Mouse (Mus musculus): ENCODE measurements around the gene Gmds. TPM values are rescaled to one million over a fixed set of nuclear protein-coding genes. Genes with fewer than 3 reads are reported as not detected.

Gene Gmds
- total and polyA plus RNA-seq, 2 experiments: 3.2 to 3.5 TPM

DNA sequence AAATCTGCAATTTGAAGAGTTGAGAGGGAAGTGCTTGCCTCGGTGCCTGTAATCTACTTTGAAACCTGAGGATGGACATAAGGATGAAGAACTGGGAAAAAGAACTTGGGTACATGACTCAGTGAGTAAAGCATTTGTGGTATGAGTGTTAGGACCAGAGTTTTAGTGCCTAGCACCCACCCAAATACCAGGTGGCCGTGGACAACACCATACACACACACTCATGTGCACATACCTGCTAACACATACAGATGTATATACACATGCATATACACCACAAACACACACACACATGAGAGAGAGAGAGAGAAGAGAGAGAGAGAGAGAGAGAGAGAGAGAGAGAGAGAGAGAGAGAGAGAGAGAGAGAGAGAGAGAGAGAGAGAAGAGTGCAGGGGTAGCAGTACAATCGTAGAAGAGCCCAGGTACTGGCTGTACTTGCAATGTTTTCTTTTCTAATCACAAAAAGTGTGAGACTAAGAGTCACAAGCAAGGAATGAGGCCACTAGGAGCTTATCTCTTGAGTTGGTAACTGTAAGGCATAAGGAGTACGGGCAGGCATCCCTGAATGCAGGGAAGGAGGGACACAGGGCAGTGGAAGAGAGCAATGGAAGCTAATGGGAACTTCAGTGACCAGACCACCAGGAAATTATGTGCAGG is 33.5 kb upstream of the Gmds start:
- H3K4me3 ChIP-seq (ENCODE audit: insufficient read depth, low read depth, low read length): no peak overlapping the region
- no peaks in the 10 kb centered on the region for H3K4me1 ChIP-seq (ENCODE audit: control insufficient read depth, insufficient read depth, low read length)
- 83% methylated on average over 4 of the region's 4 CpGs for WGBS
- H3K27me3 ChIP-seq (ENCODE audit: control insufficient read depth, insufficient read depth, low read length): no peaks in the 10 kb centered on the region
- H3K36me3 ChIP-seq (ENCODE audit: control insufficient read depth, insufficient read depth, low read length): no peaks in the 10 kb centered on the region
- H3K79me2 ChIP-seq (ENCODE audit: control insufficient read depth, insufficient read depth, low read length): no peaks in the 10 kb centered on the region
- no peak for DNase-seq (ENCODE audit: extremely low read depth, low read depth, low spot score)
- no peak overlapping the region for H3K27ac ChIP-seq (replicated peaks; ENCODE audit: insufficient read depth, low read depth, low read length)
- TF ChIP-seq CTCF (IDR thresholded peaks at IDR 0.05; ENCODE audit: low read depth, low read length): no peak
- no peak for TF ChIP-seq POLR2A (IDR thresholded peaks at IDR 0.05; ENCODE audit: extremely low read depth, insufficient read depth, low read length)
- H3K9ac ChIP-seq (ENCODE audit: low read depth, low read length): no peak overlapping the region

DNA sequence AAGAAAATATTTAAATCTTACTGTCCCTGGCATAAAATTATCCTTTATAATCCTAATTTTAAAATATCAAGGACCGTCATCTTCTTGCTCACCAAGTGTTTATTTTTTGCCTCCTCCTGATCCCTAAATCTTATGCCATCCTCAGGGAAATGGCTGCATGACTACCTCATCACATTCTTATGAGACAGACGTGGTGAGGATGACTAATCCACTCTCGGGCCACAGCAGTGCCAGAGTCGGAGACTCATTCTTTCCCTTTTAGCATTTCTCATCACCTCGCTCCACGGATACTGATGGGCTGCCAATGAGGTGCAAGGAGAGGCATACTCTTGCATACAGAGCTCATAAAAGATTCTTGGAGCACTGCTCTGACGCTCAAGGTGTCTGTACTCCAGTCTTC is 32.2 kb upstream of the Gmds start:
- WGBS: 86% methylated on average over 7 of the region's 7 CpGs
- Histone ChIP-seq H3K27ac (replicated peaks; ENCODE audit: insufficient read depth, low read depth, low read length) (no peak overlapping the region), H3K27me3 (ENCODE audit: control insufficient read depth, insufficient read depth, low read length) (no peaks in the 10 kb centered on the region), H3K4me3 (ENCODE audit: insufficient read depth, low read depth, low read length) (no peak overlapping the region), H3K36me3 (ENCODE audit: control insufficient read depth, insufficient read depth, low read length) (no peaks in the 10 kb centered on the region), H3K4me1 (ENCODE audit: control insufficient read depth, insufficient read depth, low read length) (no peaks in the 10 kb centered on the region), H3K79me2 (ENCODE audit: control insufficient read depth, insufficient read depth, low read length) (no peaks in the 10 kb centered on the region), H3K9ac (ENCODE audit: low read depth, low read length) (no peak overlapping the region)
- no peak for DNase-seq (ENCODE audit: extremely low read depth, low read depth, low spot score)
- TF ChIP-seq CTCF (IDR thresholded peaks at IDR 0.05; ENCODE audit: low read depth, low read length) (no peak), POLR2A (IDR thresholded peaks at IDR 0.05; ENCODE audit: extremely low read depth, insufficient read depth, low read length) (no peak)

DNA sequence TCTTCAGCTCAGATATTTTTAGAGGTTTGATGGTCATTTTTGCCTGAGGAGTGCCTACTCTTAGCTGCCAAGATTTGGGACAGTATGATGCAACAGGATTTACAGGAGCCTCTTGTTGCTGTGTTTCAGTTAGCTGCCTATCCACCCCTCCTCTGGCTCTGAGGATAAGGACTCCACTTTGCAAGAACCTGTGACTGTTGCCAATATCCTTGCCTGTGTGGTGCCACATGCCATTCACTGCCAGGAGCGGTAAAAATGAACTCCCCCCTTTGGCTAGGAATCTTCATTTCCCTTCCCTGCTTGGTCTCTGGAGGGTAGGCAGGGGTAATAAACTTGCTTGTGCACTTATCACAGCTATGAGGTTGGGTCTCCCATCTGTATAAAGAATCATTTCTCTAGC is 31.6 kb upstream of the Gmds start:
- no peak for TF ChIP-seq POLR2A (IDR thresholded peaks at IDR 0.05; ENCODE audit: extremely low read depth, insufficient read depth, low read length)
- no peak for TF ChIP-seq CTCF (IDR thresholded peaks at IDR 0.05; ENCODE audit: low read depth, low read length)
- Histone ChIP-seq H3K27me3 (ENCODE audit: control insufficient read depth, insufficient read depth, low read length) (no peaks in the 10 kb centered on the region), H3K36me3 (ENCODE audit: control insufficient read depth, insufficient read depth, low read length) (no peaks in the 10 kb centered on the region), H3K9ac (ENCODE audit: low read depth, low read length) (no peak overlapping the region), H3K27ac (replicated peaks; ENCODE audit: insufficient read depth, low read depth, low read length) (no peak overlapping the region), H3K4me1 (ENCODE audit: control insufficient read depth, insufficient read depth, low read length) (no peaks in the 10 kb centered on the region), H3K4me3 (ENCODE audit: insufficient read depth, low read depth, low read length) (no peak overlapping the region), H3K79me2 (ENCODE audit: control insufficient read depth, insufficient read depth, low read length) (no peaks in the 10 kb centered on the region)
- WGBS: 94% methylated on average over 1 of the region's 1 CpGs
- no peak for DNase-seq (ENCODE audit: extremely low read depth, low read depth, low spot score)

DNA sequence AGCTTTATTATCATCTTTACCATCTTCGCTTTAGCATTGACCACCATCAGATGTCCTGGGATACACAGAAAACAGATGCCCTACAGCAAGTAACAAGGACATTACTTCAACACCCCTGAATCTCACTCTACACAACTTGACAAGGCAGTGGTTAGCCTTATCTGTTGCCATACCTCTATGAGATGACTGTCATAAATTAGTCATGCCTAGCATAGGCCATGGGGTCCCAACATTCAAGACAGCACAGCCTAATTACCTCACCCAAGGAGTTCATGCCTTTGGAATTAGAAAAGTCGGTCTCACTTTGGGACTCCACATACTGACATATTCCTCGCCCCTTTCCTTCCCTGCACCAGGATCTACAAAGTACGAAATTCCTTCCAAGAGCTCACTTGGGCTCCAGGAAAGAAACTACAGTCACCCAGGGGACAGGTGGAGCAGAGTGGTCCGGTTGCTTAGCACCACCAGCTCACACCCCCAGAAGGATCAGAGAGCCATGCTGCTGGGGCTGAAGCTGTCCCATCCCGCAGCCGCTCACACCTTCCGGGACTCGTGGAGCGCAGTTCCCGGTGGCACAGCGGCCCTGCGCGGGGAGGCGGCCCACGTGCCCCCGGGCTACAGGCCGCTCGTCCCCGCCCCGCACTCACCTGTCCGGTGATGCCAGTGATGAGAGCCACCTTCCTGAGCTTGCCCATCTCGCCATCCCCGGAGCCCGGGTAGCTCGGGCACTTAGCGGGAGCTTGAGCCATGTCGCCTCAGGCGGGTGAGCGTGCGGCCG is 616 bp downstream of the Gmds start:
- DNase-seq (ENCODE audit: extremely low read depth, low read depth, low spot score): peak; percentile 4
- H3K4me3 ChIP-seq (ENCODE audit: insufficient read depth, low read depth, low read length): peak overlapping the region; percentile 94
- peaks cover 3% of the 10 kb centered on the region; the same call in 1 of the 2 replicates for H3K79me2 ChIP-seq (ENCODE audit: control insufficient read depth, insufficient read depth, low read length)
- H3K27me3 ChIP-seq (ENCODE audit: control insufficient read depth, insufficient read depth, low read length): no peaks in the 10 kb centered on the region; the same call in 1 of the 2 replicates
- H3K36me3 ChIP-seq (ENCODE audit: control insufficient read depth, insufficient read depth, low read length): no peaks in the 10 kb centered on the region
- no peak overlapping the region for H3K27ac ChIP-seq (replicated peaks; ENCODE audit: insufficient read depth, low read depth, low read length)
- peaks cover 7% of the 10 kb centered on the region; the same call in 1 of the 2 replicates for H3K4me1 ChIP-seq (ENCODE audit: control insufficient read depth, insufficient read depth, low read length)
- no peak for TF ChIP-seq POLR2A (IDR thresholded peaks at IDR 0.05; ENCODE audit: extremely low read depth, insufficient read depth, low read length)
- TF ChIP-seq CTCF (IDR thresholded peaks at IDR 0.05; ENCODE audit: low read depth, low read length): no peak
- WGBS: 7% methylated on average over 32 of the region's 32 CpGs
- peak overlapping the region; percentile 84 for H3K9ac ChIP-seq (ENCODE audit: low read depth, low read length)

DNA sequence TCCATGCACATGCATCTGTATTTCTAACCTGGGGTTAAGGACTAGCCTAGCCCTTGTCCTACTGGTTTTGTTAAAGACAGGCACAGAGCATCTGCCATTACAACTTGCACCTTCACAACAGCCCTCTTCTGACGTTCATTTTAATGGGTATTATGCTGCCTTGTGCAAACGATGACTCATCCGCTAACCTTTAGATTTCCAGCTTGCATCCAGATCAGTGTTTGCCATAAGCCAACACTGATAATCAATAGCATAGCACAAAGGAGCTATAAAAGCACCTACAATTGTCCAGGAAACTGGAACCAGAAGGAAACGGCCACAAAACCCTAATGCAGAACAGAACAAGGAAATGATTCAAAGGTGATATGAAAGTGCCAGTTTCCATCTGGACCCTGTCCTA is 20.2 kb downstream of the Gmds start:
- H3K4me3 ChIP-seq (ENCODE audit: insufficient read depth, low read depth, low read length): no peak overlapping the region
- no peaks in the 10 kb centered on the region for H3K27me3 ChIP-seq (ENCODE audit: control insufficient read depth, insufficient read depth, low read length)
- TF ChIP-seq POLR2A (IDR thresholded peaks at IDR 0.05; ENCODE audit: extremely low read depth, insufficient read depth, low read length) (no peak), CTCF (IDR thresholded peaks at IDR 0.05; ENCODE audit: low read depth, low read length) (no peak)
- H3K9ac ChIP-seq (ENCODE audit: low read depth, low read length): no peak overlapping the region
- no peak overlapping the region for H3K27ac ChIP-seq (replicated peaks; ENCODE audit: insufficient read depth, low read depth, low read length)
- DNase-seq (ENCODE audit: extremely low read depth, low read depth, low spot score): no peak
- H3K4me1 ChIP-seq (ENCODE audit: control insufficient read depth, insufficient read depth, low read length): peaks cover 4% of the 10 kb centered on the region; the same call in 1 of the 2 replicates
- no peaks in the 10 kb centered on the region for H3K79me2 ChIP-seq (ENCODE audit: control insufficient read depth, insufficient read depth, low read length)
- WGBS: 21% methylated on average over 4 of the region's 4 CpGs
- no peaks in the 10 kb centered on the region for H3K36me3 ChIP-seq (ENCODE audit: control insufficient read depth, insufficient read depth, low read length)

DNA sequence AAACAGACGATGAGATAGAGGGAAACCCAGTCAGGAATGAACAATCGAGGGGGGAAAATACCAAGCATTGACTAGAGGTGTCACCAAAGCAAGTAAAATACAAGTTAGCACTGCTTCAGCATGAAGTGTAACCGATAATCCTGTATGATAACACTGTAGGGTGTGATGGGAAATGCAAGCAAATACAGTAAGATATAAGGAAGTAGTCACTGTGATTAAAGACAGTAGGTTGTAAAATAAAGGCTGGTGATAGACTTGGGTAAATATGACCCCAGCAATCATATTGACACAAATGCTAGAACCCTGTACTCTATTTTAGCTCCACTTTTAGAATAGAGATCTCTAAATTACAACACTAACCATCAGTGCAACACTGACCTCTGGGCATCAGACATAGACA is 21.2 kb downstream of the Gmds start:
- Histone ChIP-seq H3K9ac (ENCODE audit: low read depth, low read length) (no peak overlapping the region), H3K27me3 (ENCODE audit: control insufficient read depth, insufficient read depth, low read length) (no peaks in the 10 kb centered on the region), H3K36me3 (ENCODE audit: control insufficient read depth, insufficient read depth, low read length) (no peaks in the 10 kb centered on the region), H3K27ac (replicated peaks; ENCODE audit: insufficient read depth, low read depth, low read length) (no peak overlapping the region), H3K4me3 (ENCODE audit: insufficient read depth, low read depth, low read length) (no peak overlapping the region), H3K79me2 (ENCODE audit: control insufficient read depth, insufficient read depth, low read length) (no peaks in the 10 kb centered on the region), H3K4me1 (ENCODE audit: control insufficient read depth, insufficient read depth, low read length) (peaks cover 4% of the 10 kb centered on the region; the same call in 1 of the 2 replicates)
- TF ChIP-seq CTCF (IDR thresholded peaks at IDR 0.05; ENCODE audit: low read depth, low read length) (no peak), POLR2A (IDR thresholded peaks at IDR 0.05; ENCODE audit: extremely low read depth, insufficient read depth, low read length) (no peak)
- DNase-seq (ENCODE audit: extremely low read depth, low read depth, low spot score): no peak
- 94% methylated on average over 3 of the region's 3 CpGs for WGBS
